Mouse (Mus musculus) ES-Bruce4 (cell line): ENCODE results near the gene Hoxb6. TPM values are rescaled to one million over a fixed set of nuclear protein-coding genes. Genes with fewer than 3 reads are reported as not detected.

Source experiments
- H3K27ac ChIP-seq: 2 replicates; pipeline ENCODE4 v1.5.1; 2012; ENCODE audit warnings: low read length, inconsistent platforms; ENCODE audit not compliant: insufficient read depth
- H3K27me3 ChIP-seq: 2 replicates; pipeline ENCODE4 v1.6.1; 2012; ENCODE audit warnings: mild to moderate bottlenecking, low read length, inconsistent platforms; ENCODE audit not compliant: control insufficient read depth, poor library complexity, insufficient read depth, severe bottlenecking
- H3K36me3 ChIP-seq: 2 replicates; pipeline ENCODE4 v1.6.1; 2012; ENCODE audit warnings: inconsistent platforms, mild to moderate bottlenecking, low read length, moderate library complexity; ENCODE audit not compliant: control insufficient read depth, poor library complexity, insufficient read depth, severe bottlenecking
- H3K4me1 ChIP-seq: one replicate; pipeline ENCODE4 v1.8.1; 2011; ENCODE audit warnings: low read length; ENCODE audit not compliant: control insufficient read depth, insufficient read depth
- H3K4me3 ChIP-seq: 2 replicates; pipeline ENCODE4 v1.5.1; 2011; ENCODE audit warnings: low read depth, mild to moderate bottlenecking, low read length
- H3K9ac ChIP-seq: 2 replicates; pipeline ENCODE4 v1.6.1; 2012; ENCODE audit warnings: low read depth, mild to moderate bottlenecking, inconsistent platforms; ENCODE audit not compliant: poor library complexity, severe bottlenecking
- H3K9me3 ChIP-seq: replicated peaks from 2 replicates; pipeline ENCODE4 v1.6.1; 2012; ENCODE audit warnings: mild to moderate bottlenecking, low read length, inconsistent platforms; ENCODE audit not compliant: control insufficient read depth, poor library complexity, insufficient read depth, severe bottlenecking
- CTCF ChIP-seq: IDR thresholded peaks from one replicate; pipeline ENCODE4 v1.8.1; 2011; ENCODE audit warnings: low read depth, low read length
- EP300 ChIP-seq: IDR thresholded peaks from 2 replicates; pipeline ENCODE4 v1.6.1; 2011; ENCODE audit warnings: low read depth, low read length; ENCODE audit not compliant: insufficient read depth
- POLR2A ChIP-seq: IDR thresholded peaks from one replicate; pipeline ENCODE4 v1.8.1; 2011; ENCODE audit warnings: low read length; ENCODE audit not compliant: insufficient read depth
- polyA plus RNA-seq: library from polyadenylated mRNA; stranded (reverse); fragments of >200 nt; gene quantifications from 2 replicates; pipeline ENCODE4 v1.2.4, GENCODE M21; 2011; ENCODE audit warnings: low read depth; ENCODE audit not compliant: missing spikeins, insufficient read depth, insufficient read length

The Hoxb6 gene
- not detected in 2 replicates for polyA plus RNA-seq

DNA sequence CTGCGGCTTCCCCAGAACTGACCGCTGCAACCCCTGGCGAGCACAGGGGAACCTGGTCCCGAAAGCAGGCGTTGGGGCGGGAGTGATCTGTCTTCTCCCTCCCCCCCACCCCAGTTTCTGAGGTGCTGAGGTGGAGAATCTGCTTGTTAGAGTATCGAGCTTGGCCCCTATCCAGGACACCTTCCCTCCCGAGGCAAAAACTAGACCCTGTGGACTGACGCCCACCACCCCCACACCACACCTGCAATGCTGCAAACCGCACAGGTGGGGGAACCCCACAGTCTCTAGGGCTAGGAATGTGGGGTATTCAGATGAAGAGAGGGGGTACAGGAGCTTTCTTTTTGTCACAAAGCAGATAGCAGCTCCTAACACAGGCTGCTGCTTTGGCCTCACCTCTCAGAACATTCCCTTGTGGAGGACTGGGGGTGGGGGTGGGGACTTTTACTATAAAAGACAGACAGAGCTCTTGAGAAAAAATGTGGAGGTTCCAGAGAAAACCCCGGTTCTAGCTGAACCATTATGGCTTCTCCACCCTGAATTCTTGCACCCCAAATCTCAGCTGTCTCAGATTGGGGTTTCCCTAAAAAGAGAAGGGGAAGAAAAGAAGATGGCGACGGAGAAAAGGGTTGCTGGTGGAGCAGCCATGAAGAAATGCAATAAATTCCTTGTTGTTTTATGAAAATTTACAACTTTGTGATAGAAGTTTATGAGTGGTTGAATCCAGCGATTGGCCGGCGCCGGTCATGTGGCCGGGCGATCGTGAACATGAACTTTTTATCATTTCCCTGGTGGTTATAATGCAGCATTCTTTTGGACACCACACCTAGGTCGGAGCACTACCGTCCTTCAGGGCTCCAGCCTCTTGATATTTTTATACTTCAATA, at the start of gene Hoxb6:
Gene Hoxb6 (plus strand): TSS at position 796 of the 884 bp plus-strand sequence.
- H3K9ac ChIP-seq = no peak within 1 kb of the TSS
- H3K27me3 ChIP-seq = peaks cover 75% of the 10 kb centered on the region
- H3K4me1 ChIP-seq = no peaks in the 10 kb centered on the region
- no peak for TF ChIP-seq EP300
- no peak for TF ChIP-seq POLR2A
- TF ChIP-seq CTCF = no peak
- no peaks in the 10 kb centered on the region for H3K9me3 ChIP-seq
- H3K27ac ChIP-seq = no peak within 1 kb of the TSS
- H3K4me3 ChIP-seq = no peak within 1 kb of the TSS
- H3K36me3 ChIP-seq = no peaks in the 10 kb centered on the region

DNA sequence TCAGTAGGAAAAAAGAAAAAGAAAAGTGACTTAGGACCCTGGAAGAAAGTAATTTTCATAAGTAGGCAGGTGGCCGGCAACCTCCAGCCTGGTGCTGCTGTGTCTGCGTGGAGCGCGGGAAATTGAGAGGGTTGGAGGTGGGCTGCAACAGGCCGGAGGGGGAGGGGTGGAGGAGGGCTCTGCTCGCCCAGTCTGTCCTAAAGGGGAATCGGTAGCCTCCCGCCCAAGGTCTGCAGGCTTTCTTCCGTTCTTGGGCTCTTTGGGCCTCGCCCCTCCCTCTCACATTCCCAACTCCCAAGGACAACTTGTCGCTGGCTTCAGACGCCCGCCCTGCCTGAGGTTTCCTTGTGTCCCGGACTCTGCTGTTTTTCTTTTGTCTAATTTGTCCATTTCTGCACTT, 41.4 kb upstream of the Hoxb6 start:
- H3K9ac ChIP-seq = peak overlapping the region; percentile 80
- H3K36me3 ChIP-seq = no peaks in the 10 kb centered on the region
- peak overlapping the region; percentile 43 for H3K4me3 ChIP-seq
- no peak for TF ChIP-seq POLR2A
- no peak for TF ChIP-seq CTCF
- peak; percentile 79; the same call in 1 of the 2 replicates for TF ChIP-seq EP300
- no peaks in the 10 kb centered on the region for H3K9me3 ChIP-seq
- H3K27me3 ChIP-seq = peaks cover 13% of the 10 kb centered on the region
- H3K27ac ChIP-seq = peak overlapping the region; percentile 58
- H3K4me1 ChIP-seq = peaks cover 3% of the 10 kb centered on the region

- TF ChIP-seq POLR2A (no peak), EP300 (no peak), CTCF (no peak)
- peak overlapping the region; percentile 80 for H3K9ac ChIP-seq
- H3K36me3 ChIP-seq = 0 out of 2 replicates have a peak, but pooled peaks cover 1% of the 10 kb centered on the region
- peaks cover 3% of the 10 kb centered on the region for H3K4me1 ChIP-seq
- H3K9me3 ChIP-seq = no peaks in the 10 kb centered on the region
- H3K27me3 ChIP-seq = peaks cover 13% of the 10 kb centered on the region
- peak overlapping the region; percentile 46 for H3K4me3 ChIP-seq
- H3K27ac ChIP-seq = no peak overlapping the region
Observed at GRCm38 (mm10) chr11:96251480-96252031, 40.7 kb upstream of the Hoxb6 start.

DNA sequence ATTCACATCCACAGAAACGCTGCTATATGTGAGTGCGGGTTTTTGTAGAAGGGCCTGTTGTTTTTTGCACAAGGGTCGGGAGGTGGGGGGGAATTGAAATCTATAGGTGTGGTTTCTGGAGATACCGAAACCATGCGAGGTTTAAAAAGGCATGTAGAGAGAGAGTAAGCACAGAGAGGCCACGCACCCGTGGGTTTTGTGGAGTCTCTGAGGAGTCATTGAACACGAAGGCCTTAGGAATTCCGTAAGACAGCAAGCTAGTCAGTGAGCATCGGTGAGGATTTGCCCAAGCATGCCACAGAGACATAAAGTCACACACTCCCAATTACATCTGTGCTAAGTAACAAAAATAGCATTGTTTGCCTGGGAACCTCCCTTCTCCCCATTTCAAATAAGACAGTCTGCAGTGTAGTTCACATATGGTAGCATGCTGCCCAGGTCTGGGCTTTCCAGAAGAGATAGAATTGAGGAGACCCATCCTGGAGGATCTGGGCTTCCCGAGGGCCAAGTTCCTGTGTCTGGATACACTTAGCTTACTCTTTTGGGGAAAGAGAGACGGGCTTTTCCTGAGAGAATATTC, 39.6 kb upstream of the Hoxb6 start:
- Histone ChIP-seq H3K9ac (peak overlapping the region; percentile 80), H3K9me3 (no peaks in the 10 kb centered on the region), H3K4me3 (no peak overlapping the region), H3K36me3 (0 out of 2 replicates have a peak, but pooled peaks cover 3% of the 10 kb centered on the region), H3K27me3 (peaks cover 13% of the 10 kb centered on the region), H3K4me1 (peaks cover 3% of the 10 kb centered on the region), H3K27ac (no peak overlapping the region)
- TF ChIP-seq POLR2A (no peak), CTCF (no peak), EP300 (no peak)

- Histone ChIP-seq H3K27ac (0 out of 2 replicates have a peak overlapping the region, but pooled peaks have one; percentile 22), H3K36me3 (0 out of 2 replicates have a peak, but pooled peaks cover 3% of the 10 kb centered on the region), H3K9ac (no peak overlapping the region), H3K4me3 (no peak overlapping the region), H3K4me1 (peaks cover 3% of the 10 kb centered on the region), H3K27me3 (peaks cover 13% of the 10 kb centered on the region), H3K9me3 (no peaks in the 10 kb centered on the region)
- TF ChIP-seq EP300 (no peak), POLR2A (no peak), CTCF (no peak)
Observed at GRCm38 (mm10) chr11:96254221-96254620, 38.1 kb upstream of the Hoxb6 start.
